Mouse (Mus musculus): ENCODE results near the gene 4931422A03Rik. TPM values are rescaled to one million over a fixed set of nuclear protein-coding genes. Genes with fewer than 3 reads are reported as not detected.

4931422A03Rik gene
- polyA plus RNA-seq, 1 experiment, result 0.19 TPM

DNA sequence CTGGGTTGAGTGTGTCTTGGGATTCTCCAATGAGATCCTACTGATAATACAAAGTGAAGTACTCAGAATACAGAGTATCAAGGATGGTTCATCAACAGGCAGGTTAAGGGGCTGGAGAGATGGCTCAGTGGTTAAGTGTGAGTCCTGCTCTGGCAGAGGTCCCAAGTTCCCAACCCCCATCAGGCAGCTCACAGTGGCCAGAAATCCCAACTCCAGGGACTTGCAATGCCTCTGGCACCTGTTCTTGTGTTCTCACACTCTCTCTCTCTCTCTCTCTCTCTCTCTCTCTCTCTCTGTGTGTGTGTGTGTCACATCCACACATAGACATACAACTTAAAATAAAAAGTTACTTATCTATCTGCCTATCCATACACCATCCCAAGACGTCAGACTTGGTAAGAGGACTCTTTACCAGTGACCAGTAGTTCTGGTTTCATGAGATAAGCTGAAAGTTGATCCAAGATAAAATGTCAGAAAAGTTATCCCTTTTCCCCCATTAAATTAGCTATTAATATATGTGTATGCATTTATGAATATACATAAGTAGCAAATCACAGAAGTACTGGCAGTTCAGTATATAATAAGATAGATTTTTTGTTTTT is 16.4 kb upstream of the 4931422A03Rik start:
- no peak for TF ChIP-seq SRF (IDR thresholded peaks at IDR 0.05; ENCODE audit: control insufficient read depth, insufficient read length, low read depth)
- TF ChIP-seq REST (IDR thresholded peaks at IDR 0.05; ENCODE audit: insufficient read depth, insufficient read length), result no peak
- no peak for TF ChIP-seq CEBPB (IDR thresholded peaks at IDR 0.05; ENCODE audit: insufficient read depth, poor library complexity, severe bottlenecking)
- TF ChIP-seq MYOD1 (IDR thresholded peaks at IDR 0.05; ENCODE audit: control insufficient read depth in 1 of 3, insufficient read length in 2 of 3, low read depth in 2 of 3), result no peak
- TF ChIP-seq MAX (IDR thresholded peaks at IDR 0.05; ENCODE audit: low read depth), result no peak
- no peak for TF ChIP-seq MYOG (IDR thresholded peaks at IDR 0.05; ENCODE audit: control insufficient read depth in 1 of 3, insufficient read depth in 1 of 3, insufficient read length in 2 of 3, low read depth in 2 of 3)
- TF ChIP-seq POLR2AphosphoS2 (IDR thresholded peaks at IDR 0.05; ENCODE audit: insufficient read length, low read depth), result no peak
- no peak for TF ChIP-seq E2F4 (IDR thresholded peaks at IDR 0.05; ENCODE audit: insufficient read depth)
- TF ChIP-seq POLR2A (IDR thresholded peaks at IDR 0.05; ENCODE audit: insufficient read length, low read depth), result no peak
- no peak for TF ChIP-seq TCF12 (IDR thresholded peaks at IDR 0.05; ENCODE audit: insufficient read depth, poor library complexity, severe bottlenecking)
- no peak for TF ChIP-seq TCF3 (IDR thresholded peaks at IDR 0.05; ENCODE audit: insufficient read length, low read depth)
- no peak for TF ChIP-seq USF1 (IDR thresholded peaks at IDR 0.05; ENCODE audit: low read depth)
- no peak overlapping the region for H3ac ChIP-seq (ENCODE audit: control insufficient read depth, insufficient read length)
- no peak overlapping the region for H3K4me3 ChIP-seq
- no peak overlapping the region for H3K4me2 ChIP-seq (ENCODE audit: low read depth)
- H3K27me3 ChIP-seq (ENCODE audit: control insufficient read depth, insufficient read depth, insufficient read length), result no peaks in the 10 kb centered on the region
- peaks cover 27% of the 10 kb centered on the region for H3K36me3 ChIP-seq (ENCODE audit: control insufficient read depth, insufficient read depth)
- no peaks in the 10 kb centered on the region for H3K79me2 ChIP-seq (ENCODE audit: control insufficient read depth, insufficient read depth)

DNA sequence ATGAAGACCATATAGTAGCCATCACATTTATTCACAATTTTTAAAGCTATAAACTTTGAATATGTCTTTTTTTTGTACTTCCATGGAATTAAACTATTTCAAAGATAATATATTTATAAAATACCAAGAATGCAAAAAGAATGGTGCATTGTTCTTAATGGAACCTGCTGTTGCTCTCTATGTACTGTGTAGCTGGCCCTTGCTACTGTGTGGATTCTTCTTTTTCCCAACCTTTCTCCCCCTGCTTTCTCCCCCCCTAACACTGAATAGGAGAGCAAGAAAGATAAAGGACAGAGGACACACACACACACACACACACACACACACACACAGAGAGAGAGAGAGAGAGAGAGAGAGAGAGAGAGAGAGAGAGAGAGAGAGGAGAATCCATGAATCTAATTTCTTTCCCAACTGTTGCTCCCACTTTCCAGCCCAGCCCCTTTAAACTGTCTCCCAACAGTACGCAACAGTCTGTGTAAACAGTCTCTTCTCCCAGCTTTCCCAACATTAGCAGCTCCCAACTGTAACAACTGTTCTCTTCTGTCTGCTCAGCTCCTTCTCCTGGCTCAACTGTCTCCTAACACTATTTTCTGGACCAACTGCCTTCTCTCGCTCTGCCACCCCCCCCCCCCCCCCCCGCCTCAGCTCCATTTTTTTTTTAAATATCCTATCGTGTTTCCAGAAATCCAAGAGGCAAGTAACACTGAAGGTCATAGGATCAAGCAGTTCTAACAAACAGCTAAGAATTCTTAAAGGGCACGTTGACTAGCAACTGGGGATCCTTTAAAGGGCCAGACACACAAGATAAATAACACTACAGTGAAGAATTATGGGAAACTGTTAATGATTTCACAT is 15.7 kb upstream of the 4931422A03Rik start:
- Histone ChIP-seq H3K4me2 (ENCODE audit: low read depth) (no peak overlapping the region), H3K79me2 (ENCODE audit: control insufficient read depth, insufficient read depth) (no peaks in the 10 kb centered on the region), H3ac (ENCODE audit: control insufficient read depth, insufficient read length) (no peak overlapping the region), H3K36me3 (ENCODE audit: control insufficient read depth, insufficient read depth) (peaks cover 27% of the 10 kb centered on the region), H3K27me3 (ENCODE audit: control insufficient read depth, insufficient read depth, insufficient read length) (no peaks in the 10 kb centered on the region), H3K4me3 (no peak overlapping the region)
- no peak for TF ChIP-seq CEBPB (IDR thresholded peaks at IDR 0.05; ENCODE audit: insufficient read depth, poor library complexity, severe bottlenecking)

DNA sequence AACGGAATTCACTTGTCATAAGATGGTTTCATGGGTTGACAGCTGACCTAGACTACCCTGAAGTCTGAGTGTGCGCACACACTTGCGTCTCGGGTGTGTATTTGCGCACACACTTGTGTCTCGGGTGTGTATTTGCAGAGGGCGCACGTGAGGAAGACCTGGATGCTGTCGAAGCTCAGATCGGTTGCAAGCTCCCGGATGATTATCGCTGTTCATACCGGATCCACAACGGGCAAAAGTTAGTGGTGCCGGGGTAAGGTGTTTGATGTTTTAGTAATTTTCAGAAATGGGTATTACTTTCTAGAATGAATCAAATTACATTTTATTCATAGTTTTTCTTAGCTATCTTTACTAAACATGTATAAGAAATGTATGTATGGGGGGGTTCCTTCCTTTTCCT is 14.6 kb upstream of the 4931422A03Rik start:
- H3K4me2 ChIP-seq (ENCODE audit: low read depth), result no peak overlapping the region
- no peak overlapping the region for H3K4me3 ChIP-seq
- no peaks in the 10 kb centered on the region for H3K27me3 ChIP-seq (ENCODE audit: control insufficient read depth, insufficient read depth, insufficient read length)
- no peak for TF ChIP-seq TCF12 (IDR thresholded peaks at IDR 0.05; ENCODE audit: insufficient read depth, poor library complexity, severe bottlenecking)
- no peak for TF ChIP-seq MAX (IDR thresholded peaks at IDR 0.05; ENCODE audit: low read depth)
- no peaks in the 10 kb centered on the region for H3K79me2 ChIP-seq (ENCODE audit: control insufficient read depth, insufficient read depth)
- H3ac ChIP-seq (ENCODE audit: control insufficient read depth, insufficient read length), result no peak overlapping the region
- peaks cover 20% of the 10 kb centered on the region for H3K36me3 ChIP-seq (ENCODE audit: control insufficient read depth, insufficient read depth)

DNA sequence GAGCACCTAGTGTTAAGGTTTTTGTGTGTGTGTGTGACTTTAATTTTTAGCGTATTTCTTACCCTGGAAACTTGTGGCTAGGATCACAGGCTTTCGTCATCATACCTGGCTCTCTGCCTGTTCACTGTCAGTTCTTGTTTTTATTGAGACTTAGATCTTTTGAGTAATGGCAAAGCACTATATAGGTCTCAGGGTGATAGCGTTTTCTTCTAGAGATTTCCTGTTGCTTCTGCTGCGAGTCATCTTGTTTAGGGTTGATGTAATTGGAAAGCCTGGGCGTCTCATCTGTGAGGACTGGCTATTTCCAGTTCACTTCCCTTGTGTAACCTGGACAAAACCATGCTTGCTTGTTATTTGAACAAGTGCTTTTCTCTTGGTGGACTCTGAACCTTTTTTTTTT is 13.5 kb upstream of the 4931422A03Rik start:
- peaks cover 24% of the 10 kb centered on the region for H3K36me3 ChIP-seq (ENCODE audit: control insufficient read depth, insufficient read depth)
- H3K4me2 ChIP-seq (ENCODE audit: low read depth), result no peak overlapping the region
- no peak for TF ChIP-seq MYOG (IDR thresholded peaks at IDR 0.05; ENCODE audit: control insufficient read depth in 1 of 3, insufficient read depth in 1 of 3, insufficient read length in 2 of 3, low read depth in 2 of 3)
- TF ChIP-seq REST (IDR thresholded peaks at IDR 0.05; ENCODE audit: insufficient read depth, insufficient read length), result no peak
- no peak for TF ChIP-seq TCF12 (IDR thresholded peaks at IDR 0.05; ENCODE audit: insufficient read depth, poor library complexity, severe bottlenecking)
- no peak for TF ChIP-seq E2F4 (IDR thresholded peaks at IDR 0.05; ENCODE audit: insufficient read depth)
- TF ChIP-seq TCF3 (IDR thresholded peaks at IDR 0.05; ENCODE audit: insufficient read length, low read depth), result no peak
- TF ChIP-seq SRF (IDR thresholded peaks at IDR 0.05; ENCODE audit: control insufficient read depth, insufficient read length, low read depth), result no peak
- TF ChIP-seq MAX (IDR thresholded peaks at IDR 0.05; ENCODE audit: low read depth), result no peak
- no peak for TF ChIP-seq POLR2AphosphoS2 (IDR thresholded peaks at IDR 0.05; ENCODE audit: insufficient read length, low read depth)
- no peak for TF ChIP-seq USF1 (IDR thresholded peaks at IDR 0.05; ENCODE audit: low read depth)
- TF ChIP-seq POLR2A (IDR thresholded peaks at IDR 0.05; ENCODE audit: insufficient read length, low read depth), result no peak
- TF ChIP-seq CEBPB (IDR thresholded peaks at IDR 0.05; ENCODE audit: insufficient read depth, poor library complexity, severe bottlenecking), result no peak; the same call in 1 of the 2 replicates
- no peak for TF ChIP-seq MYOD1 (IDR thresholded peaks at IDR 0.05; ENCODE audit: control insufficient read depth in 1 of 3, insufficient read length in 2 of 3, low read depth in 2 of 3)

DNA sequence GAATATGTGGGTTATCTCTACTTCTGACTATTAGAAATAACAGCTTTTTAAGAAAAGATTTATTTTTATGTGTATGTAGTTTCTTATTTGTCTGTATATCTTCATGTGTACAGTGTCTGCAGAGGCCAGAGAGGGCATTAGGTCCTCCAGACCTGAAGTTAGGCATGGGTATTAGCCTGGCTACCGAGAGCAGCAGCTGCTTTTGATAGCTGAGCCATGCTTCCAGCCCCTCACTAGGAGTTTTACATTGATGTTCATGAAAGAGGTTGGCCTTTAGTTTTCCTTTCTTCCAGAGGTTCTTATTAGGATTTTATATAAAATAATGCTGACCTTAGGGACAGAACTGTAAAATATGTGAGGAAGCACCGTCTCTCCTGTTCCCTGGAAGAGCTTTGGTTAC is 10.1 kb upstream of the 4931422A03Rik start:
- H3K36me3 ChIP-seq (ENCODE audit: control insufficient read depth, insufficient read depth), result peaks cover 37% of the 10 kb centered on the region
- TF ChIP-seq USF1 (IDR thresholded peaks at IDR 0.05; ENCODE audit: low read depth), result no peak
- no peak for TF ChIP-seq MAX (IDR thresholded peaks at IDR 0.05; ENCODE audit: low read depth)
- TF ChIP-seq E2F4 (IDR thresholded peaks at IDR 0.05; ENCODE audit: insufficient read depth), result no peak
- TF ChIP-seq TCF12 (IDR thresholded peaks at IDR 0.05; ENCODE audit: insufficient read depth, poor library complexity, severe bottlenecking), result no peak
- no peak for TF ChIP-seq MYOD1 (IDR thresholded peaks at IDR 0.05; ENCODE audit: control insufficient read depth in 1 of 3, insufficient read length in 2 of 3, low read depth in 2 of 3)
- TF ChIP-seq CEBPB (IDR thresholded peaks at IDR 0.05; ENCODE audit: insufficient read depth, poor library complexity, severe bottlenecking), result no peak
- TF ChIP-seq MYOG (IDR thresholded peaks at IDR 0.05; ENCODE audit: control insufficient read depth in 1 of 3, insufficient read depth in 1 of 3, insufficient read length in 2 of 3, low read depth in 2 of 3), result no peak
- TF ChIP-seq POLR2A (IDR thresholded peaks at IDR 0.05; ENCODE audit: insufficient read length, low read depth), result no peak
- TF ChIP-seq REST (IDR thresholded peaks at IDR 0.05; ENCODE audit: insufficient read depth, insufficient read length), result no peak
- no peak for TF ChIP-seq TCF3 (IDR thresholded peaks at IDR 0.05; ENCODE audit: insufficient read length, low read depth)
- no peak for TF ChIP-seq SRF (IDR thresholded peaks at IDR 0.05; ENCODE audit: control insufficient read depth, insufficient read length, low read depth)
- TF ChIP-seq POLR2AphosphoS2 (IDR thresholded peaks at IDR 0.05; ENCODE audit: insufficient read length, low read depth), result no peak
- H3ac ChIP-seq (ENCODE audit: control insufficient read depth, insufficient read length), result no peak overlapping the region
- H3K79me2 ChIP-seq (ENCODE audit: control insufficient read depth, insufficient read depth), result no peaks in the 10 kb centered on the region
- no peak overlapping the region for H3K4me3 ChIP-seq
- H3K27me3 ChIP-seq (ENCODE audit: control insufficient read depth, insufficient read depth, insufficient read length), result no peaks in the 10 kb centered on the region
- H3K4me2 ChIP-seq (ENCODE audit: low read depth), result no peak overlapping the region

More for the DNA sequence above, 13.5 kb upstream of the 4931422A03Rik start:
- H3K4me3 ChIP-seq, result no peak overlapping the region
- no peak overlapping the region for H3ac ChIP-seq (ENCODE audit: control insufficient read depth, insufficient read length)
- no peaks in the 10 kb centered on the region for H3K27me3 ChIP-seq (ENCODE audit: control insufficient read depth, insufficient read depth, insufficient read length)
- no peaks in the 10 kb centered on the region for H3K79me2 ChIP-seq (ENCODE audit: control insufficient read depth, insufficient read depth)

Measured in myocyte (in vitro differentiated cells).